Mouse (Mus musculus): ENCODE data around the gene Il1f5. TPM values are rescaled to one million over a fixed set of nuclear protein-coding genes. Genes with fewer than 3 reads are reported as not detected.

The Il1f5 gene
- polyA plus RNA-seq, 1 experiment from 2014 or later, result not detected

Other genes with a start within 250 kb of the Il1f5 start
- gene Hnmt, start 227.6 kb upstream of the Il1f5 start, polyA plus RNA-seq (2015; fragmentation: Nextera tagmentation; extraction: Ambion mirVana), result 11.6 and 13.6 TPM in 2 replicates
- not detected in 2 replicates for gene Tbpl2, start 180.4 kb upstream of the Il1f5 start, polyA plus RNA-seq (2015; fragmentation: Nextera tagmentation; extraction: Ambion mirVana)
- not detected in 2 replicates for gene Il1f8, start 123.8 kb upstream of the Il1f5 start, polyA plus RNA-seq (2015; fragmentation: Nextera tagmentation; extraction: Ambion mirVana)
- gene Il1f9, start 90.5 kb upstream of the Il1f5 start, polyA plus RNA-seq (2015; fragmentation: Nextera tagmentation; extraction: Ambion mirVana), result not detected in 2 replicates
- gene Il1f6, start 61.5 kb upstream of the Il1f5 start, polyA plus RNA-seq (2015; fragmentation: Nextera tagmentation; extraction: Ambion mirVana), result not detected in 2 replicates
- not detected in 2 replicates for gene Il1f10, start 14.2 kb downstream of the Il1f5 start, polyA plus RNA-seq (2015; fragmentation: Nextera tagmentation; extraction: Ambion mirVana)
- gene Il1rn, start 59.9 kb downstream of the Il1f5 start, polyA plus RNA-seq (2015; fragmentation: Nextera tagmentation; extraction: Ambion mirVana), result 0.80 TPM in 1 of 2 replicates, not detected in the other
- 0.81 and 0.86 TPM in 2 replicates for gene Psd4, start 90.6 kb downstream of the Il1f5 start, polyA plus RNA-seq (2015; fragmentation: Nextera tagmentation; extraction: Ambion mirVana)
- 18.2 and 23.4 TPM in 2 replicates for gene Pax8, start 198.6 kb downstream of the Il1f5 start, polyA plus RNA-seq (2015; fragmentation: Nextera tagmentation; extraction: Ambion mirVana)

Measured in hindbrain, embryonic 15.5 days (tissue).